Mouse (Mus musculus) brain, embryonic 14.5 days (tissue): ENCODE measurements at regions not wholly inside any gene's neighbourhood (a gene's known extent, or its start where the extent isn't known, plus 50 kb on each side); places are given as distances from the start of the nearest gene placed in this dataset.
A peak's percentile ranks its signal among the peaks of the same experiment; 100 is the strongest.

Experiments used
- DNase-seq: peaks from one replicate; pipeline ENCODE4 v3.0.0-alpha.2; 2011; ENCODE audit warnings: low read depth
- CTCF ChIP-seq: fragments of 200-500 bp; IDR thresholded peaks from 2 replicates; pipeline ENCODE4 v1.5.1; 2012; ENCODE audit warnings: inconsistent platforms, mild to moderate bottlenecking, moderate library complexity, borderline replicate concordance; ENCODE audit not compliant: insufficient read depth, insufficient read length; ENCODE audit errors: extremely low read depth
- POLR2A ChIP-seq: fragments of 200-500 bp; IDR thresholded peaks from 2 replicates; pipeline ENCODE4 v1.6.1; 2012; ENCODE audit warnings: mild to moderate bottlenecking, inconsistent platforms, borderline replicate concordance; ENCODE audit not compliant: poor library complexity, insufficient read depth, insufficient read length, severe bottlenecking; ENCODE audit errors: extremely low read depth

DNA sequence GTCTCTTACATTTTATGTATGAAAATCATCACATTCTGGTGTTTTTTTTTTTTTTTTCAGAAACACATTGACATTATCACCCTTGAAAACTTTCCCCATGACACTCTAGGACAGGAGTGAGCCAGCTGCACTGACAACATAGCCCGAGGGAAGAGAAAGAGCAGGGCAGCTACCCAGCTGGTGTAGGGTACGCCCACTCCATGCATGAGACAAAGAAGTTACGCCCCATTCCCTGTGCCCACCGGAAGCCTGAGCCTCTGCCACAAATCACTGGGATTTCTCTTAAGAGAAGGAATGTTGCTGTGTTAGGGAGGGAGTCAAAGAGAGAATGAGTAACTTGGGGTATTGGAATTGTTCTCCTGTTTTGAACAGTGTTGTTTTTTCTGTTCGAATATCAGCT is 149.5 kb downstream of the Rsl24d1 start:
- peak; percentile 56 for DNase-seq
- TF ChIP-seq CTCF, result no peak
- no peak for TF ChIP-seq POLR2A

DNA sequence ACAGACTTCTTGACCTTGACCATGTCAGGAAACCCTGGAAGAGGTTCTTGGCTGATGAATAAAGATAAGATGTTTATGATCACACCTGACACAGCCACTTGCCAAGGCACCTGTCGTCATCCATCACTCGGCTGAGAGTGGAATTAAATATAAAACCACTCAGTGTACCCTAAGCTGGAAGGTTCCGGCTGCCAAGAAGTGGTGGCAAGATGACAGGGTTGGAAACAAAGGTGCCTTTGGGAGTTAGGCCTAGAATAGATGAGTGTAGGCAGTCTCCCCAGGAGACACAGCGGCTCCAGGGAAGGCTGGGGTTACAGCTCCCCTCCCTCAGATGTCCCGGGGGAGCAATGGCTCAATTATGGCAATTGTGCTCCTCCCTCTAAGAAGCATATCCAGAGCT is 157.0 kb downstream of the Rsl24d1 start:
- DNase-seq, result no peak
- TF ChIP-seq CTCF, result no peak
- TF ChIP-seq POLR2A, result no peak

DNA sequence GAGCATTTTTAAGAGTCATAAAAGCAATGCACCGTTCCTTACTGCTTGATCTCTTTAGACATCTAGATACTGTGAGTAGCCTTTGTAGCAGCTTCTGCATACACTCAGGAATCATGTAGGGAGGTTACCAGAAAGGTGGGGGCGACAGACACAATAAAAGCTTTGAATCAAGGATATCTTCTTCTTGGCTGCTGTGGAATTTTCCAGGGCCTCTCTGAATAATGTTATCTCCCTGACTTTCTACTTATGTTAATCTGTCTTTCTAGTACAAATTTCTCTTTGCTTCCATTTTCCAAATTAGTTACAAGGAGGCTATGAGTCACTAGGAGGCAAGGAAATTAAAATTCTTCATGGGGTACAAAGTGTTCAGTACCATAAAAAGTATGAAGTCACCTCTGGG is 159.4 kb downstream of the Rsl24d1 start:
- no peak for DNase-seq
- TF ChIP-seq POLR2A (no peak), CTCF (no peak)

DNA sequence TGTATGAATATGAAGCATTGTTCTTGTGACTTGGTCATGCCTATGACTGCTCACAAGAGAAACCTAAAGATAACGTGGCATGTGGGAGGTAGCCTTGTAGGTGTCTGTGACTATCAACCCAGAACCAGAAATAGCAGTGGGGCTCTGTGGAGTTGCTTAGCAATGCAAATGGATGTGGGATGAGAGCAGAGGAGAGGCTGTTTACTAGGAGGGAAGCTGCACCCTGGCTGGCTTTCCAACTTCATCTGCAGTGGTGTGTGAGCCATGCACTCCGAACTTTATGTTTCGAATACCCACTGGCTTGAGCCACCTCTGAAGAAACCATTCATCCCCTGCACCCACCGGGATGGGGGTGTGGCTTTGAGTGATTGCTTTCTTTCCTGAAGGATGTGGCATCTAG is 160.5 kb downstream of the Rsl24d1 start:
- no peak for DNase-seq
- TF ChIP-seq CTCF (no peak), POLR2A (no peak)

DNA sequence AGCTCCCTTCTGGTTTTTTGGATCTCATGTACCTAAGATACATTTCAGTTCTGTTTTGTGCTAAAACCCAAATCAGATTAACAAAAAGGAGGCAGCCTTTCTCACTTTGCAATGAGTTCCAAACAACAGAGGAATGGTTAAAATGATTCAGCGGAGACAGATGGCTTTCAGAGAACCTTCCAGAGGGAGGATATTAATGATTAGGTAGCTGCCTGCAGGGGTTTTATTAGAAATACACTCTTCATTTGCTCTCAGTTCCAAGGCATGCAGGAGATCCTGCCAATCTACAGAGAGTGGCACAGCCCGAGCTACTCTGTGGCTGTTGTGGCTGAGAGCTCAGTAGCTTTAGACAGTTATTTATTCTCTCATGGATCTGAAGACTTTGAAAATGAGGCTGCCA is 162.4 kb downstream of the Rsl24d1 start:
- peak; percentile 25 for DNase-seq
- TF ChIP-seq CTCF (no peak), POLR2A (no peak)

DNA sequence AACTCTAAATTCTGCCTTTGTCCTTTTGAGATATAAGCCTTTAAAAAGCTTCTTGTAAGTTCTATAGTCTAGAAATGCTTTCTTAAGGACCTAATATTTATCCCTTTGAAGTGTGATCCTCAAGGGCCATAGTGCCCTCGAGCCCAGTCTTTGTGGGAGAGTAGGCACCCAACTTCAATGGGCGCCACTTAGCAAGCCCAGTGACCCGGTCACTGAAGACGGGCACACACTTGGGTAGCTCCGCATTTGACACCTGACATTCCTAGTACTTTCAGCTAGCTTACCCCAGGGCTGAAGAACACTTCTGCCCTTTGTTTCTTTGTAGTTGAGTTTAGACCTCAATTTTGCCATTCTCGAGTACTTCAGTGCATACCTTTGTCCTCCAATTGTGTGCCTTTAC is 182.1 kb downstream of the Rsl24d1 start:
- no peak for DNase-seq
- TF ChIP-seq POLR2A (no peak), CTCF (no peak)

DNA sequence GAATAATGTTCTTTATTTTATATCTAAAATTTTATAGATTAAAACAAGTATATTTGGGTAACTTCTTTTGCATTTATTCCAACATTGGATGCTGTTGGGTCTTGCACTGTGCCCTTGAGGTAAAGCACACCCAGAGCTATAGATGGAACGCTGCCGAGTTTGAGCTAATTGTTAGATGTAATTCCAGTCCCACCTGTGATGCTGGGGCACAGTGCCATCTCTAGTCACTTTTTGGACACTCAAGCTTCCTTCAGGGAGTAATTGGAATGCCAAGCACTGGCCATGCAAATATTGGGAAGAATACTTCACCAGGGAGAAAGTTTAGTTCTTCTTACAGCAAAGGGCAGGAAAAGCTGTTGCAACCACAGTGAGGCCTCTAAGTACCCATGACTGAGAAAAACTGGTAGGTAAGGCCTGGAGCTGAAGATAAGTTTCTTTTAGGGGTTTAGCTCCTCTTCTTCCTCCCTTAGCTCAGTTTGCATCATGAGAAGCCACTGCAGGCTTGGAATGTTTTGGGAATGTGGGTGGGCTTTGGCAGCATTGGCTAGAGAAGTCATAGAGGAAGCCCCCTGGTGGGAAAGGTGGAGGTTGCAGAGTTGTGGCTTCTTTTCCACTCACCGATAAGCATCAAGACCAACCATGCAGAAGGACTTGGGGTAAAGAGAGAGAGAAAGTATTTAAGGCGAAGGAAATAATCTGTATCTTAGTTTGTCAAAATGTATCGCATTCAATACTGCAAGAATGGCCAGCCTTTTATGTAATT is 189.1 kb downstream of the Rsl24d1 start:
- peak; percentile 23; the same call in 1 of the 2 replicates for TF ChIP-seq CTCF
- TF ChIP-seq POLR2A, result no peak
- no peak for DNase-seq

DNA sequence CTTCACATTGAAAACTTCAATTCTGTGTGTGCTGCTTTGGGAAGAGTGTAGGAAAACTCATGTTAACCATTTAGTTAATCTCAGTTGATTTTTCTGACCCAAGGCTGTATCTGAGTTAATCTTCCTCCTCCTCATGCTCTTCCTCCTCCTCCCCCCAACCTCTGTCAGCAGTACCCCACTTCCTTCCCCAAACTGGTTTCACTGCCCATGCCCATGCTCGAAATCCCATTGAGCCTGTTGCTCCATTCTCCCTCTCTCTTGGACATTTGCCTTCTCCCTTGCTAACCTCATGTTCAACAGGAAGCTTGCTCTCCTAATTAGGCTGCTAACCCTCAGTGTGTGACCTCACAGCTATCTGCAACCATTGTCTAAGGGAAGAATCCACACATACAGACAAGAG is 203.8 kb downstream of the Rsl24d1 start:
- TF ChIP-seq POLR2A (no peak), CTCF (no peak)

DNA sequence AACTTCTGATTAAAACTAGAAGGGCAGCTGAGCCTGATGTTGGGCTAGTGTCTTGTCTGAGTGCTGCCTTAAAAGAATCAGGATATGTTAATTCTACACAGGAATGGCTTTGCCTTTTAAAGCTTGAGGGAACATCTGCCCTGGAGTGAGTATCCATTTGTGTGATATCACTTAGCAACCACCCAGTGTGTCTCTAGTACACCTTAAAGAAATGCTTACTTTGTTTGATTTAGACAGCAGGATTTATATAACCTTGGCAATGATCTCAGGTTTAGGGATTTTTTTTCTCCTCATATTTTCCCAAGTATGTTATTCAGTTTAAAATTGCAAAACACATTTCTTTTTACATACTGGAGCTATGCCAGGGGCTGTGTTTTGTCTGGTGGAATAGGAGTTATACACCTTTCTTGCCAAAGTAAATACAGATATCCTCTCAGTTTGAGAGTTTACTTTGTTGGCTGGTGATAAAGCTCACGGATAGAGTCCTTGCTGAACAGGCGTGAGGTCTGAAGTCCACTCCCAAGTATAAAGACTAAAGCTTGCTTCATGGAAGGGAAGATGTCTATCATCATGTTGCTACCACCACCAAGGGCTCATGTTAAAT is 206.6 kb downstream of the Rsl24d1 start:
- DNase-seq, result no peak
- TF ChIP-seq POLR2A, result no peak
- TF ChIP-seq CTCF, result no peak

More for the DNA sequence above, 203.8 kb downstream of the Rsl24d1 start:
- no peak for DNase-seq

DNA sequence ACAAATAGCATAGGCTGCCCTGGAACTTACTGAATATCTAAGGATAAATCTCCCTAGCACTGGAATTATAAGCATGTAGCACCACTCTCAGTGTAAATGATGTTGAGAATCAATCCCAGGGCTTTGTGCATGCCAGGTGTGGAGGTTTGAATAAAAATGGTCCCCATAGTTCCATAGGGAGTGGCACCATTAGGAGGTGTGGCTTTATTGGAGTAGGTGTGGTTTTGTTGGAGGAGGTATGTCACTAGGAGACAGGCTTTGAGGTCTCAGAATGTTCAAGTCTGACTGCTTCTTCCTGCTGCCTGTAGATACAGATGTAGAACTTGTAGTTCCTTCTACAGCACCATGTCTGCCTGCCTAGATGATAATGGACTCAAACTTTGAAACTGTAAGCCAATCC is 217.8 kb downstream of the Rsl24d1 start:
- DNase-seq, result no peak
- TF ChIP-seq POLR2A (no peak), CTCF (no peak)

DNA sequence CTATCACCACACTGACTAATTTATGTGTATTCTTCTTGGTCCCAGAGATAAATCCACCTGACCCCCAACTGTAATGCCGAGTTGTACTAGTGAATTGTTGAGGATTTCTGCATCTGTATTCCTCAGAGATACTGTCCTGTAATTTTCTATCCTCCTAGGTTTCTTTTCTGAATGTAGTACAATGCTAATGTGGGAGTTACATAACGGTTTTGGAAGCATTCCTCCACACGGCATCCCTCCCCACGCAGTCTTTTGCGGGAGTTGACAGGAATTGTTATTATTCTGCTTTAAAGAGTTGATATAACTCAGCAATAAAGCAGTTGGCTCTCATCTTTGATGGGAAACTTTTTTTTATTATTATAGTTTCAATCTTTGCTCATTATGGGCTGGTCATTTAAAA is 222.8 kb downstream of the Rsl24d1 start:
- no peak for TF ChIP-seq CTCF
- TF ChIP-seq POLR2A, result no peak
- DNase-seq, result no peak
